Mouse (Mus musculus) stomach, postnatal 0 days (tissue): Measurements from ENCODE around the gene Gal3st2c.
"Not testable (repeated sequence)": the region's sequence is repeated elsewhere in the genome, so short reads cannot be mapped to it uniquely, and the experiment has no call there.

Source experiments
- CTCF ChIP-seq: IDR thresholded peaks from 2 replicates; pipeline ENCODE4 v1.5.1; 2016; ENCODE audit warnings: antibody characterized with exemption, low read depth, mild to moderate bottlenecking, moderate library complexity
- EP300 ChIP-seq: optimal IDR thresholded peaks from 2 replicates; pipeline ENCODE3; 2016; ENCODE audit warnings: antibody characterized with exemption

DNA sequence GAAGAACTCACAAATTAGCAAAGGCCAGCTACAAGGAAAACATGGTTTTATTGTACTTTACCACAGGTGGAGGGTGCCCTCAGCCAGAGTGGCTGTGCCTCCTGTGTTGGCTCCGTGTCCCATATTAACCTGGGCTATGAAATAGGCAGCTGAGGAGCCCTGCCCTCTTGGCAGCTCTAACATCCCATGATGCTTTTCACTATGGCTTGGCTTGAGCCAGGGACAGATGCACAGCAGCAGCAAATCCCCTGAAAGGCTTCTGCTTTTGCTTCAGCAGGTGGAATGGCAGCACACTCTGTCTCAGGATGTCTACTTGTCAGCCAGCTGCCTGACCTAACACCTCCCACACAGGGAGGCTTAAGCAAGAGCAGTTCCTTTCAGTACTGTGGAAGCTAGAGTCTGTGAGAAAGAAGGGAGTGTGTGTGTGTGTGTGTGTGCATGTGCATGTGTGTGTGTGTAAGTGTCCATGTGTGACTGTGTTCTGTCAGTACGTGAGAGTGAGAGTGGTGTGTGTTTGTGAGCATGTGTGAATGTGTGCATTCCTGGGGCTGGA lies 15.7 kb downstream of the Gal3st2c start:
- TF ChIP-seq CTCF, EP300: not testable (repeated sequence)
